Mouse (Mus musculus) lung, postnatal 0 days (tissue): Measurements from ENCODE around the gene Ly6g6c. TPM values are rescaled to one million over a fixed set of nuclear protein-coding genes. Genes with fewer than 3 reads are reported as not detected.
A peak's percentile ranks its signal among the peaks of the same experiment; 100 is the strongest.

Experiments
- ATAC-seq: fragments of 200-750 bp; cut with Nextera tagmentation; 2 replicates; pipeline ENCODE4 v1.8.0; 2017; ENCODE audit warnings: moderate library complexity
- DNase-seq: peaks from one replicate; pipeline ENCODE4 v3.0.0-alpha.2; 2016; ENCODE audit warnings: low spot score
- H3K27ac ChIP-seq: fragments of 300-500 bp; sonication (generic); 2 replicates; pipeline ENCODE4 v1.5.1; 2014; ENCODE audit warnings: antibody characterized with exemption, mild to moderate bottlenecking, low read length, mixed read lengths
- H3K27me3 ChIP-seq: fragments of 300-500 bp; sonication (generic); replicated peaks from 2 replicates; pipeline ENCODE4 v1.6.1; 2014; ENCODE audit warnings: low read length, mixed read lengths; ENCODE audit not compliant: insufficient read depth
- H3K36me3 ChIP-seq: fragments of 300-500 bp; sonication (generic); 2 replicates; pipeline ENCODE4 v1.6.1; 2014; ENCODE audit warnings: low read length, mixed read lengths; ENCODE audit not compliant: insufficient read depth
- H3K4me1 ChIP-seq: fragments of 300-500 bp; sonication (generic); 2 replicates; pipeline ENCODE4 v1.6.1; 2014; ENCODE audit warnings: antibody characterized with exemption, low read depth, low read length, mixed read lengths; ENCODE audit not compliant: insufficient read depth
- H3K4me2 ChIP-seq: fragments of 300-500 bp; sonication (generic); replicated peaks from 2 replicates; pipeline ENCODE4 v1.6.1; 2014; ENCODE audit warnings: low read depth, mild to moderate bottlenecking, low read length, moderate library complexity, mixed read lengths
- H3K4me3 ChIP-seq: fragments of 300-500 bp; sonication (generic); 2 replicates; pipeline ENCODE4 v1.5.1; 2014; ENCODE audit warnings: low read depth, low read length
- H3K9ac ChIP-seq: fragments of 300-500 bp; sonication (generic); replicated peaks from 2 replicates; pipeline ENCODE4 v1.6.1; 2014; ENCODE audit warnings: low read depth, mild to moderate bottlenecking
- H3K9me3 ChIP-seq: fragments of 300-500 bp; sonication (generic); 2 replicates; pipeline ENCODE4 v1.6.1; 2016; ENCODE audit warnings: low read length, mixed read lengths
- CTCF ChIP-seq: IDR thresholded peaks from 2 replicates; pipeline ENCODE4 v1.5.1; 2016; ENCODE audit warnings: antibody characterized with exemption, mild to moderate bottlenecking
- EP300 ChIP-seq: IDR thresholded peaks from 2 replicates; pipeline ENCODE4 v1.6.1; 2016; ENCODE audit warnings: antibody characterized with exemption, mild to moderate bottlenecking, control low read depth
- WGBS: fragments of 180-500 bp; shearing (Covaris S2); extraction: QIAGEN DNeasy Blood & Tissue Kit; methylation state at CpG from one replicate; pipeline ENCODE4 v1.1.7; 2014; 5-methylcytosine and 5-hydroxymethylcytosine counted together
- polyA plus RNA-seq: library from polyadenylated mRNA; unstranded; fragments of >200 nt; fragmentation: Nextera tagmentation; extraction: Ambion mirVana; gene quantifications from 2 replicates; pipeline ENCODE4 v1.2.1, GENCODE M21; 2015

Ly6g6c gene
- polyA plus RNA-seq, 1 experiment from 2014 or later = 4.9 TPM

GRCm38 (mm10) chr17:35083929-35084497, 18.8 kb downstream of the Ly6g6c start:
- Histone ChIP-seq H3K4me3 (no peak overlapping the region), H3K27ac (no peak overlapping the region), H3K4me1 (no peaks in the 10 kb centered on the region), H3K4me2 (no peak overlapping the region), H3K9me3 (no peaks in the 10 kb centered on the region), H3K9ac (no peak overlapping the region), H3K27me3 (no peaks in the 10 kb centered on the region), H3K36me3 (no peaks in the 10 kb centered on the region)
- TF ChIP-seq EP300 (no peak), CTCF (no peak)
- 54% methylated on average over 3 of the region's 3 CpGs for WGBS
- ATAC-seq = no peak
- no peak for DNase-seq

- 52% methylated on average over 7 of the region's 7 CpGs for WGBS
- Histone ChIP-seq H3K9ac (no peak within 1 kb of the TSS), H3K27me3 (no peaks in the 10 kb centered on the region), H3K4me2 (no peak within 1 kb of the TSS), H3K4me1 (no peaks in the 10 kb centered on the region), H3K27ac (no peak within 1 kb of the TSS), H3K4me3 (no peak within 1 kb of the TSS), H3K36me3 (no peaks in the 10 kb centered on the region), H3K9me3 (no peaks in the 10 kb centered on the region)
- no peak for ATAC-seq
- DNase-seq = no peak
- no peak for TF ChIP-seq CTCF
- TF ChIP-seq EP300 = no peak
Observed at GRCm38 (mm10) chr17:35085208-35085865, 20.1 kb downstream of the Ly6g6c start, which contains the start of gene Ly6g6f. Gene Ly6g6f, minus strand, starts transcription at chr17:35085610.

GRCm38 (mm10) chr17:35088151-35088550, 23.0 kb downstream of the Ly6g6c start:
- ATAC-seq (no peak), DNase-seq (no peak)
- Histone ChIP-seq H3K9me3 (no peaks in the 10 kb centered on the region), H3K36me3 (peaks cover 14% of the 10 kb centered on the region; the same call in 1 of the 2 replicates), H3K27ac (no peak overlapping the region), H3K4me3 (no peak overlapping the region), H3K27me3 (no peaks in the 10 kb centered on the region), H3K9ac (no peak overlapping the region), H3K4me1 (no peaks in the 10 kb centered on the region), H3K4me2 (no peak overlapping the region)
- 21% methylated on average over 2 of the region's 2 CpGs for WGBS
- TF ChIP-seq EP300 (no peak), CTCF (peak; percentile 58)

- Histone ChIP-seq H3K27me3 (no peaks in the 10 kb centered on the region), H3K4me2 (peak within 1 kb of the TSS; percentile 59), H3K4me1 (no peaks in the 10 kb centered on the region), H3K27ac (peak within 1 kb of the TSS; percentile 99), H3K9me3 (no peaks in the 10 kb centered on the region), H3K4me3 (peak within 1 kb of the TSS; percentile 72), H3K36me3 (peaks cover 14% of the 10 kb centered on the region; the same call in 1 of the 2 replicates), H3K9ac (peak within 1 kb of the TSS; percentile 89)
- DNase-seq = peak; percentile 98
- 0 out of 2 replicates have a peak, but pooled peaks have one; percentile 9 for TF ChIP-seq EP300
- peak; percentile 47 for TF ChIP-seq CTCF
- peak; percentile 99 for ATAC-seq
- WGBS = 3% methylated on average over 59 of the region's 67 CpGs
Observed at GRCm38 (mm10) chr17:35088825-35089644, 23.8 kb downstream of the Ly6g6c start, which contains the start of gene Abhd16a. Gene Abhd16a, plus strand, starts transcription at chr17:35089263.

GRCm38 (mm10) chr17:35090166-35090932, 25.2 kb downstream of the Ly6g6c start:
- no peak for TF ChIP-seq CTCF
- no peak for TF ChIP-seq EP300
- no peaks in the 10 kb centered on the region for H3K9me3 ChIP-seq
- H3K36me3 ChIP-seq = peaks cover 14% of the 10 kb centered on the region; the same call in 1 of the 2 replicates
- 56% methylated on average over 8 of the region's 8 CpGs for WGBS
- H3K27ac ChIP-seq = 0 out of 2 replicates have a peak overlapping the region, but pooled peaks have one; percentile 99
- no peak for DNase-seq
- ATAC-seq = no peak
- no peaks in the 10 kb centered on the region for H3K4me1 ChIP-seq
- H3K4me2 ChIP-seq = peak overlapping the region; percentile 59
- H3K4me3 ChIP-seq = peak overlapping the region; percentile 72
- peak overlapping the region; percentile 89; the same call in 1 of the 2 replicates for H3K9ac ChIP-seq
- H3K27me3 ChIP-seq = no peaks in the 10 kb centered on the region
